Mouse (Mus musculus) CH12.LX (cell line): Measurements from ENCODE around the gene Padi1.

Experiments
- CHD2 ChIP-seq: IDR thresholded peaks from 2 replicates; pipeline ENCODE4 v1.6.1; 2011; ENCODE audit warnings: low read length, improper control_type of control experiment
- CTCF ChIP-seq, 2 experiments: IDR thresholded peaks in 1 of 2; conservative IDR thresholded peaks in 1 of 2; 2 replicates each; pipeline ENCODE4 v1.5.1; 2011 to 2012; ENCODE audit warnings: low read depth in 2 of 2, low read length in 2 of 2, improper control_type of control experiment in 1 of 2, inconsistent platforms in 1 of 2, mild to moderate bottlenecking in 1 of 2, moderate library complexity in 1 of 2
- HCFC1 ChIP-seq: IDR thresholded peaks from 2 replicates; pipeline ENCODE4 v1.6.1; 2012; ENCODE audit warnings: low read depth, mild to moderate bottlenecking, inconsistent platforms, low read length, improper control_type of control experiment
- IRF4 ChIP-seq: IDR thresholded peaks from 2 replicates; pipeline ENCODE4 v1.6.1; 2014; ENCODE audit warnings: low read depth, mild to moderate bottlenecking, inconsistent platforms, low read length, improper control_type of control experiment
- KAT2A ChIP-seq: IDR thresholded peaks from 2 replicates; pipeline ENCODE4 v1.6.1; 2012; ENCODE audit warnings: low read length, improper control_type of control experiment, inconsistent platforms; ENCODE audit not compliant: insufficient replicate concordance
- MAZ ChIP-seq: IDR thresholded peaks from 2 replicates; pipeline ENCODE4 v1.6.1; 2012; ENCODE audit warnings: low read depth, mild to moderate bottlenecking, inconsistent platforms, low read length, improper control_type of control experiment, moderate library complexity
- NRF1 ChIP-seq: IDR thresholded peaks from 2 replicates; pipeline ENCODE4 v1.6.1; 2014; ENCODE audit warnings: low read depth, mild to moderate bottlenecking, inconsistent platforms, low read length, improper control_type of control experiment, moderate library complexity
- POLR2A ChIP-seq: IDR thresholded peaks from 2 replicates; pipeline ENCODE4 v1.6.1; 2011; ENCODE audit warnings: low read depth, mild to moderate bottlenecking, improper control_type of control experiment, low read length
- RAD21 ChIP-seq: IDR thresholded peaks from 2 replicates; pipeline ENCODE4 v1.6.1; 2011; ENCODE audit warnings: low read depth, mild to moderate bottlenecking, low read length, improper control_type of control experiment, moderate library complexity
- RCOR1 ChIP-seq: conservative IDR thresholded peaks from 2 replicates; pipeline ENCODE4 v1.6.1; 2012; ENCODE audit warnings: low read depth, mild to moderate bottlenecking, inconsistent platforms, low read length, improper control_type of control experiment
- TBP ChIP-seq: conservative IDR thresholded peaks from 2 replicates; pipeline ENCODE4 v1.6.1; 2011; ENCODE audit warnings: low read depth, low read length, improper control_type of control experiment
- USF1 ChIP-seq: IDR thresholded peaks from 2 replicates; pipeline ENCODE4 v1.6.1; 2014; ENCODE audit warnings: low read depth, mild to moderate bottlenecking, inconsistent platforms, low read length, improper control_type of control experiment
- ZNF384 ChIP-seq: IDR thresholded peaks from 2 replicates; pipeline ENCODE4 v1.6.1; 2012; ENCODE audit warnings: low read depth, low read length, improper control_type of control experiment, inconsistent platforms

DNA sequence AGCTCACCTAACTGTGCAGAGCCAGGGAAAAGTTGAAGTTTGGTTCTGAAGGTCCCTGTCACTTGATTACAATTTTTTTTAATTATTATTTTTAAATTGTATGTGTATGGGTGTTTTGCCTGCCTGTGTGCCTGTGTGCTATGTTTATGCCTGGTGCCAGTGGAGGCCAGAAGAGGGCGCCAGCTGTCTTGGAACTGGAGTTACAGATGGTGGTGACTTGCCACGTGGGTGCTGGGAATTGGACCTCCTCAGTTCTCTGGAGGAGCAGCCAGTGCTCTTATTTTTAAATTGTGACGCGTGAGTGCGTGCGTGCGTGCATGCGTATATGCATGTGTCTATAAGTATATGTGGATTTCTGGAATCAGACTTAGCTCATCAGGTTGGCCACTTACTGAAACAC lies 28.2 kb downstream of the Padi1 start:
- TF ChIP-seq KAT2A = no peak
- no peak for TF ChIP-seq RCOR1
- no peak for TF ChIP-seq RAD21
- no peak for TF ChIP-seq CTCF (conservative IDR thresholded peaks at IDR 0.05 in 1 of 2, IDR thresholded peaks at IDR 0.05 in 1 of 2; ENCODE audit: low read depth in 2 of 2, low read length in 2 of 2)
- TF ChIP-seq USF1 = no peak
- TF ChIP-seq MAZ = no peak
- no peak for TF ChIP-seq HCFC1
- TF ChIP-seq TBP = no peak
- no peak for TF ChIP-seq CHD2
- TF ChIP-seq NRF1 = no peak
- TF ChIP-seq ZNF384 = no peak
- TF ChIP-seq POLR2A = no peak
- TF ChIP-seq IRF4 = no peak
